Mouse (Mus musculus): ENCODE measurements around the gene N6amt1. TPM values are rescaled to one million over a fixed set of nuclear protein-coding genes. Genes with fewer than 3 reads are reported as not detected.
A peak's percentile ranks its signal among the peaks of the same experiment; 100 is the strongest.

N6amt1 gene
- total RNA-seq, 2 experiments from 2014 or later = 6.4 to 9.6 TPM

GRCm38 (mm10) chr16:87382996-87383395, 29.0 kb downstream of the N6amt1 start:
- no peak for DNase-seq
- intact Hi-C loops (cut with DNase I) = no loop called here

- no peak for DNase-seq
- intact Hi-C loops (cut with DNase I) = no loop called here
These were observed 30.4 kb downstream of the N6amt1 start for GRCm38 (mm10) chr16:87384366-87384765.

GRCm38 (mm10) chr16:87387444-87387977, 33.5 kb downstream of the N6amt1 start:
- intact Hi-C loops (cut with DNase I) = no loop called here
- no peak for DNase-seq

- intact Hi-C loops (cut with DNase I) = no loop called here
- DNase-seq = peak in 1 of 2 experiments; percentile 16
These were observed 40.0 kb downstream of the N6amt1 start for GRCm38 (mm10) chr16:87393813-87394548.

- no peak for DNase-seq
- intact Hi-C loops (cut with DNase I) = no loop called here
These were observed 51.0 kb downstream of the N6amt1 start for GRCm38 (mm10) chr16:87405001-87405400.

Other genes with a start within 250 kb of the N6amt1 start
- 10 to 100 TPM; 22.1 to 24.6 TPM for gene Ltn1, start 78.4 kb downstream of the N6amt1 start, total RNA-seq (2021)
- gene Rwdd2b, start 86.4 kb downstream of the N6amt1 start, total RNA-seq (2021) = 1 to 10 TPM; 2.6 to 2.9 TPM
- gene Usp16, start 100.5 kb downstream of the N6amt1 start, total RNA-seq (2021) = 10 to 100 TPM; 45.9 to 46.6 TPM
- 100 to 1,000 TPM; 102 to 106 TPM for gene Cct8, start 141.7 kb downstream of the N6amt1 start, total RNA-seq (2021)
- gene Map3k7cl, start 199.1 kb downstream of the N6amt1 start, total RNA-seq (2021) = 10 to 100 TPM in 1 of 2 experiments, 1 to 10 TPM in 1; 7.7 to 13.4 TPM

Measured in gastrocnemius, postnatal 36 days (tissue).